Mouse (Mus musculus): Measurements from ENCODE around the gene Pmpca.

Gene Pmpca

DNA sequence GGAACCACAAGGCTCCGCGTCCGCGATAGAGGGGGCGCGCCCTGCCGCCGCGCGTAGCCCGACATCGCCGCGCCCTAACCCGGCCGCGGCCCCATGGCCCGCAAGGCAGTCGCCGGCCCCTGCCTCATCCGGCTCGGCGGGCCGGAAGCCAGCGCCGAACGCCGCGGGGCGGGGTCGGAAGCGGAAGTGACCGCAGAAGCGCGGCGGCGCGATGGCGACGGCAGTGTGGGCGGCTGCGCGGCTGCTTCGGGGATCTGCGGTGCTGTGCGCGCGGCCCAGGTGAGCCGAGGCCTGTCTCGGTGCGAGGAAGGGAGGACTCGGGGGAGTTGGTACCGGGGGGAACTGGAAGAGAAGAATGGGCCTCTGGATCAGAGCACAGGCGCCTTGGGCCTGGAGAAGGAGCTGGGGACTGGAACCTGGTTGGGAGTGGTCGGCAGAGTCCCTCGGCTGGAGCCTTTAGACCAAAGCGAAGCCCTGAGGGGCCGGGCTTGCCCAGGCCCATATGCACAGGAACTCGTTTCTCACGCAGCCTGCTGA lies at the start of gene Pmpca, which contains the start of gene Entr1:
Pmpca (plus strand) TSS at position 186 of the 537 bp plus-strand sequence.
Entr1 (minus strand) TSS at position 163 of the 537 bp plus-strand sequence.
- in situ Hi-C loops (cut with MboI; ENCODE audit: low sequenced_read_pairs) = no loop called here

- in situ Hi-C loops (cut with MboI; ENCODE audit: low sequenced_read_pairs) = no loop called here
These were observed 47.6 kb upstream of the Pmpca start for GRCm38 (mm10) chr2:26341510-26341981.

- in situ Hi-C loops (cut with MboI; ENCODE audit: low sequenced_read_pairs) = no loop called here
These were observed 47.1 kb upstream of the Pmpca start for GRCm38 (mm10) chr2:26342044-26342443.

- in situ Hi-C loops (cut with MboI; ENCODE audit: low sequenced_read_pairs) = no loop called here
These were observed 46.3 kb upstream of the Pmpca start for GRCm38 (mm10) chr2:26342609-26343490.

GRCm38 (mm10) chr2:26348241-26348640 lies 40.9 kb upstream of the Pmpca start:
- in situ Hi-C loops (cut with MboI; ENCODE audit: low sequenced_read_pairs) = no loop called here

DNA sequence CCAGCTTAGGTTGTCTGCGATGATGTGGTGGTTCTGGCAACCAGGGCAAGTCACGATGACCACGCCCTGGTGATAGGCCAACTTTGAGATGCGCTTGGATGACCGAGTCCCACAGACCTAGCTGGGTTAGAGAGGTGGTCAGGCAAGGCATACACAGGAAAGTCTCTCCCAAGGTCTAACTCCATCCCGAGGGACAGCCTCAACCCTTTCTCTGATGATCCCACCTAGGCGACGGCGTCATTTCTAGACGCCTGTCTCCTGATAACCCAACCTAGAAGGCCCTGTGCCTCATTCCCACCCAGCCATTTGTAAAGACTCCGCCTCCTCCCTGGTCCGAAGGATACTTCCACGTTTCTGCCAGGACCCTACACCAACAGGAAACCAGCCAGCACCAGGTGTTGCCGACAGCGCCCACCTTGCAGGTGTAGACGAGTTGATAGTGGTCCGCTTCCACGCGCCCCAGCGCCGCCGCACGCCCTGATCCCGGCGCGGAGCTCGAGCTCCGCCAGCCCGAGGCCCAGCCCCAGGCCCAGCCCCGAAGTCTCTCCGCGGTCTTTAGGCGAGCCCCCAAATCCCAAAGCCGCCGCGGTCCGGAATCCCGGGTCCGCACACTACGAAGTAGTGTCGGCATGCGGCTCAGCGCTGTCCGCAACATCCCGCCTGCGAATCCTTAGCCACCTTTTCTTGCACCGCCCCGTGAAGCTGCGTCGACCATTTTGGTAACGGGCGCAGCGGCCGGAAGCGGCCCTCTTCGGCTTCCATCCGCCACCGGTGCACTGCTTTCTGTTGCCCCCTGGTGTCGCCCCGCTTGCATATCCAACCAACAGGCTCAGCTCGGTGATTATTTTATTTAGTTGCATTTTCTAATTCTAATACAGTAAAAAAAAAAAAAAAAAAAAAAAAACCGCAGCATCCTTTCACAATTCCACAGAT lies 37.5 kb upstream of the Pmpca start, which contains the start of gene Dnlz:
Dnlz (minus strand) TSS at position 753 of the 933 bp plus-strand sequence.
- in situ Hi-C loops (cut with MboI; ENCODE audit: low sequenced_read_pairs) = no loop called here

GRCm38 (mm10) chr2:26352291-26352910 lies 36.7 kb upstream of the Pmpca start:
- in situ Hi-C loops (cut with MboI; ENCODE audit: low sequenced_read_pairs) = no loop called here

GRCm38 (mm10) chr2:26353066-26353980 lies 35.8 kb upstream of the Pmpca start:
- in situ Hi-C loops (cut with MboI; ENCODE audit: low sequenced_read_pairs) = no loop called here

DNA sequence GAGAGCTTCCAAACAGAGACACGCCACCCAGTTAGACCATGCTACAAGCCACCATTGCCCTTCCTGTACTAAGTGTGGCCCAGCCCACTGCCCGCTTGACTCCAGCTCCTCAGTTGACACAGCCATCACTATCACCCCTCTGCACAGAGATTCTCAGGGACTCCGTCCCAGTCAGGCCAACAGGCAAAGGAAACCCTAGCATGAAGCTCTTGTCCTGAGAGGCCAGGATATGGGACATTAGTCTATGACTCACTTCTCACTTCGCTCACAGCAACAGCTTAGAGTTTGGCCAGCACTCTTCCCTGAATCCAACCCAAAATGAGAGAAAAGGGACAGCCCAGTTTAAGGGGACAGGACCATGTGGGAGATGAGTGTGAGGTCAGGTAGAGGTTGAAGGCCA lies 34.7 kb upstream of the Pmpca start:
- in situ Hi-C loops (cut with MboI; ENCODE audit: low sequenced_read_pairs) = no loop called here

DNA sequence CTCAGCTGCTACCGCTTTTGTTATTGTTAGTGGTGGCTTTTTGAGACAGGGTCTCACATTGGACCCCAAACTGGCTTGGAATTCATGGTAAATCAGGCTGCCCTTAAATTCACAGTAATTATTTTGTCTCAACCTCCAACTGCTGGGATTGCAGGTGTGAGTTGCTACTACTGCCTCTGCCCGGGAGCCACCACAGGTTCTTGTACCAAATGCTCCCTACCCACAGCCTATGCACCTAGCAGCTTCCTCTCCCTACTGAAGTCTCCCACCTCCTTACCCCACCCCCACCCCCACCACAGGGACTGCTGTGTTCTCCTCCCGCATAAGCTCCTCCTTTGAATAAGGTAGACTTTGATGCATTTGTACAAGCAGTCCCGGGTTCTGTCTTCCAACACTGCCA lies 32.9 kb upstream of the Pmpca start:
- in situ Hi-C loops (cut with MboI; ENCODE audit: low sequenced_read_pairs) = no loop called here

GRCm38 (mm10) chr2:26356678-26357077 lies 32.5 kb upstream of the Pmpca start:
- in situ Hi-C loops (cut with MboI; ENCODE audit: low sequenced_read_pairs) = no loop called here

- in situ Hi-C loops (cut with MboI; ENCODE audit: low sequenced_read_pairs) = no loop called here
These were observed 31.7 kb upstream of the Pmpca start for GRCm38 (mm10) chr2:26357484-26357883.

- in situ Hi-C loops (cut with MboI; ENCODE audit: low sequenced_read_pairs) = no loop called here
These were observed 30.3 kb upstream of the Pmpca start for GRCm38 (mm10) chr2:26358667-26359320.

GRCm38 (mm10) chr2:26359983-26360382 lies 29.2 kb upstream of the Pmpca start:
- in situ Hi-C loops (cut with MboI; ENCODE audit: low sequenced_read_pairs) = no loop called here

GRCm38 (mm10) chr2:26360772-26361171 lies 28.4 kb upstream of the Pmpca start, which contains the start of gene Card9:
Card9 (minus strand) TSS chr2:26360918.
- in situ Hi-C loops (cut with MboI; ENCODE audit: low sequenced_read_pairs) = no loop called here

- in situ Hi-C loops (cut with MboI; ENCODE audit: low sequenced_read_pairs) = no loop called here
These were observed 26.1 kb upstream of the Pmpca start for GRCm38 (mm10) chr2:26362991-26363390.

- in situ Hi-C loops (cut with MboI; ENCODE audit: low sequenced_read_pairs) = no loop called here
These were observed 25.7 kb upstream of the Pmpca start for GRCm38 (mm10) chr2:26363481-26363880.

GRCm38 (mm10) chr2:26364738-26365465 lies 24.2 kb upstream of the Pmpca start:
- in situ Hi-C loops (cut with MboI; ENCODE audit: low sequenced_read_pairs) = no loop called here
